Mouse (Mus musculus) lung, embryonic 16.5 days (tissue): ENCODE results near the gene Rnf123. TPM values are rescaled to one million over a fixed set of nuclear protein-coding genes. Genes with fewer than 3 reads are reported as not detected.

Source experiments
- ATAC-seq: fragments of 200-750 bp; cut with Nextera tagmentation; 2 replicates; pipeline ENCODE4 v1.8.0; 2017; ENCODE audit warnings: low read depth, mild to moderate bottlenecking, moderate library complexity
- H3K27ac ChIP-seq: fragments of 300-500 bp; sonication (generic); 2 replicates; pipeline ENCODE4 v1.5.1; 2014; ENCODE audit warnings: mild to moderate bottlenecking, control low read depth, low read length
- H3K27me3 ChIP-seq: fragments of 300-500 bp; sonication (generic); 2 replicates; pipeline ENCODE4 v1.6.1; 2014; ENCODE audit warnings: low read depth, low read length, mixed read lengths; ENCODE audit not compliant: control insufficient read depth, insufficient read depth
- H3K36me3 ChIP-seq: fragments of 300-500 bp; sonication (generic); 2 replicates; pipeline ENCODE4 v1.6.1; 2014; ENCODE audit warnings: low read length; ENCODE audit not compliant: control insufficient read depth, insufficient read depth
- H3K4me1 ChIP-seq: fragments of 300-500 bp; sonication (generic); replicated peaks from 2 replicates; pipeline ENCODE4 v1.6.1; 2014; ENCODE audit warnings: low read length, mixed read lengths; ENCODE audit not compliant: control insufficient read depth, insufficient read depth
- H3K4me2 ChIP-seq: fragments of 300-500 bp; sonication (generic); 2 replicates; pipeline ENCODE4 v1.6.1; 2014; ENCODE audit warnings: low read depth, low read length, control low read depth
- H3K4me3 ChIP-seq: fragments of 300-500 bp; sonication (generic); 2 replicates; pipeline ENCODE4 v1.5.1; 2014; ENCODE audit warnings: mild to moderate bottlenecking, low read length, control low read depth
- H3K9ac ChIP-seq: fragments of 300-500 bp; sonication (generic); 2 replicates; pipeline ENCODE4 v1.6.1; 2014; ENCODE audit warnings: low read length, control low read depth
- H3K9me3 ChIP-seq: fragments of 300-500 bp; sonication (generic); 2 replicates; pipeline ENCODE4 v1.6.1; 2016; ENCODE audit warnings: low read length; ENCODE audit not compliant: control insufficient read depth
- WGBS: fragments of 180-500 bp; shearing (Covaris S2); extraction: QIAGEN DNeasy Blood & Tissue Kit; methylation state at CpG from one replicate; pipeline ENCODE4 v1.1.7; 2014; 5-methylcytosine and 5-hydroxymethylcytosine counted together
- polyA plus RNA-seq: library from polyadenylated mRNA; unstranded; fragments of >200 nt; fragmentation: Nextera tagmentation; extraction: Ambion mirVana; gene quantifications from 2 replicates; pipeline ENCODE4 v1.2.1, GENCODE M21; 2015

Gene Rnf123
- polyA plus RNA-seq, 1 experiment from 2014 or later = 24.9 TPM

- H3K9me3 ChIP-seq = no peaks in the 10 kb centered on the region
- H3K27me3 ChIP-seq = no peaks in the 10 kb centered on the region
- H3K27ac ChIP-seq = no peak overlapping the region
- H3K4me1 ChIP-seq = peaks cover 7% of the 10 kb centered on the region
- no peak overlapping the region for H3K4me3 ChIP-seq
- no peak for ATAC-seq
- H3K36me3 ChIP-seq = peaks cover 12% of the 10 kb centered on the region
- no peak overlapping the region for H3K4me2 ChIP-seq
- WGBS = 95% methylated on average over 9 of the region's 9 CpGs
- no peak overlapping the region for H3K9ac ChIP-seq
Measured at GRCm38 (mm10) chr9:108058291-108058690, 24.9 kb downstream of the Rnf123 start.

GRCm38 (mm10) chr9:108057262-108057562 lies 25.9 kb downstream of the Rnf123 start:
- H3K9ac ChIP-seq = no peak overlapping the region
- H3K4me1 ChIP-seq = peaks cover 16% of the 10 kb centered on the region
- no peak for ATAC-seq
- WGBS = 89% methylated on average over 5 of the region's 5 CpGs
- H3K4me3 ChIP-seq = no peak overlapping the region
- H3K36me3 ChIP-seq = peaks cover 12% of the 10 kb centered on the region
- no peaks in the 10 kb centered on the region for H3K27me3 ChIP-seq
- no peaks in the 10 kb centered on the region for H3K9me3 ChIP-seq
- no peak overlapping the region for H3K4me2 ChIP-seq
- no peak overlapping the region for H3K27ac ChIP-seq

GRCm38 (mm10) chr9:108056361-108057261 lies 26.5 kb downstream of the Rnf123 start:
- Histone ChIP-seq H3K27ac (no peak overlapping the region), H3K9me3 (no peaks in the 10 kb centered on the region), H3K36me3 (peaks cover 12% of the 10 kb centered on the region), H3K27me3 (no peaks in the 10 kb centered on the region), H3K9ac (no peak overlapping the region), H3K4me3 (no peak overlapping the region), H3K4me1 (peaks cover 16% of the 10 kb centered on the region), H3K4me2 (no peak overlapping the region)
- no peak for ATAC-seq
- 78% methylated on average over 28 of the region's 28 CpGs for WGBS

GRCm38 (mm10) chr9:108055661-108056237 lies 27.4 kb downstream of the Rnf123 start:
- Histone ChIP-seq H3K27me3 (no peaks in the 10 kb centered on the region), H3K27ac (no peak overlapping the region), H3K4me1 (peaks cover 16% of the 10 kb centered on the region), H3K9me3 (no peaks in the 10 kb centered on the region), H3K9ac (no peak overlapping the region), H3K36me3 (peaks cover 14% of the 10 kb centered on the region), H3K4me2 (no peak overlapping the region), H3K4me3 (no peak overlapping the region)
- WGBS = 84% methylated on average over 6 of the region's 6 CpGs
- ATAC-seq = no peak

- Histone ChIP-seq H3K27me3 (no peaks in the 10 kb centered on the region), H3K9ac (no peak overlapping the region), H3K9me3 (no peaks in the 10 kb centered on the region), H3K4me3 (no peak overlapping the region), H3K4me2 (no peak overlapping the region), H3K27ac (no peak overlapping the region), H3K36me3 (peaks cover 14% of the 10 kb centered on the region), H3K4me1 (peaks cover 17% of the 10 kb centered on the region)
- no peak for ATAC-seq
- 56% methylated on average over 1 of the region's 1 CpGs for WGBS
Measured at GRCm38 (mm10) chr9:108055061-108055460, 28.1 kb downstream of the Rnf123 start.

- no peak overlapping the region for H3K4me2 ChIP-seq
- no peaks in the 10 kb centered on the region for H3K27me3 ChIP-seq
- no peaks in the 10 kb centered on the region for H3K9me3 ChIP-seq
- H3K27ac ChIP-seq = no peak overlapping the region; the same call in 1 of the 2 replicates
- WGBS = 87% methylated on average over 22 of the region's 22 CpGs
- H3K36me3 ChIP-seq = peaks cover 14% of the 10 kb centered on the region
- no peak for ATAC-seq
- peaks cover 22% of the 10 kb centered on the region for H3K4me1 ChIP-seq
- H3K4me3 ChIP-seq = no peak overlapping the region
- H3K9ac ChIP-seq = no peak overlapping the region
Measured at GRCm38 (mm10) chr9:108054331-108055040, 28.7 kb downstream of the Rnf123 start.

- Histone ChIP-seq H3K9ac (peak overlapping the region; percentile 50; the same call in 1 of the 2 replicates), H3K4me3 (no peak overlapping the region), H3K4me2 (no peak overlapping the region), H3K9me3 (no peaks in the 10 kb centered on the region), H3K4me1 (peaks cover 23% of the 10 kb centered on the region), H3K36me3 (peaks cover 14% of the 10 kb centered on the region), H3K27ac (peak overlapping the region; percentile 36), H3K27me3 (no peaks in the 10 kb centered on the region)
- WGBS = 80% methylated on average over 15 of the region's 15 CpGs
- ATAC-seq = no peak
Measured at GRCm38 (mm10) chr9:108053665-108054225, 29.4 kb downstream of the Rnf123 start.

- peak within 1 kb of the TSS; percentile 42 for H3K4me2 ChIP-seq
Measured at GRCm38 (mm10) chr9:108052885-108053664, 30.1 kb downstream of the Rnf123 start, which contains the start of gene Amigo3. Gene Amigo3, plus strand, starts transcription at chr9:108053159.

More at GRCm38 (mm10) chr9:108052885-108053664, 30.1 kb downstream of the Rnf123 start, which contains the start of gene Amigo3:
- no peaks in the 10 kb centered on the region for H3K27me3 ChIP-seq
- H3K4me3 ChIP-seq = peak within 1 kb of the TSS; percentile 25; the same call in 1 of the 2 replicates
- peak within 1 kb of the TSS; percentile 50 for H3K9ac ChIP-seq
- peak; percentile 76 for ATAC-seq
- H3K36me3 ChIP-seq = peaks cover 14% of the 10 kb centered on the region
- 48% methylated on average over 20 of the region's 20 CpGs for WGBS
- peaks cover 28% of the 10 kb centered on the region for H3K4me1 ChIP-seq
- no peaks in the 10 kb centered on the region for H3K9me3 ChIP-seq
- peak within 1 kb of the TSS; percentile 36 for H3K27ac ChIP-seq
